Mouse (Mus musculus) ovary, postnatal 10 days (tissue): Measurements from ENCODE around the gene Pvr.
"Not testable (repeated sequence)": the region's sequence is repeated elsewhere in the genome, so short reads cannot be mapped to it uniquely, and the experiment has no call there.

Experiments
- DNase-seq: peaks from one replicate; pipeline ENCODE4 v3.0.0; 2022; ENCODE audit warnings: low spot score

Gene Pvr

GRCm38 (mm10) chr7:19932877-19933809 lies 12.2 kb upstream of the Pvr start:
- no peak for DNase-seq

GRCm38 (mm10) chr7:19932133-19932876 lies 11.3 kb upstream of the Pvr start:
- no peak for DNase-seq

GRCm38 (mm10) chr7:19930481-19930880 lies 9.5 kb upstream of the Pvr start:
- DNase-seq: not testable (repeated sequence)

DNA sequence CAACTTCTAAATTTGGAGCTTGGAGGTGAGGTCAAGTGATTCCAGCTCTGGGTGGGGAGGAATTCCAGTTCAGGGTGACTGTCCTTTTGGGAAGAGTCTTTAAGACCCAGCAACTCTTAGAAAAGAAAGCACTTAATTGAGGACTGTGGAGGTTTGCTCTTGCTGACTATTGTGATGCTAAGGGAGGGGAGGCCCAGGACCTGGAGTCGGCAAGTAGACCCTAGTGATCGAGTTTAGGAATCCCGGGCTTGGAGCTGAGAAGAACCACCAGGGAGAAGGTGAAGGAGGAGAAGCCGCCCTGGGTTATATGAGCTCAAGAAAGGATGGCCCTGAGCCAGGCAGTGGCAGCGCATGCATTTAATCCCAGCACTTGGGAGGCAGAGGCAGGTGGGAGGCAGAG lies 7.5 kb upstream of the Pvr start:
- no peak for DNase-seq

DNA sequence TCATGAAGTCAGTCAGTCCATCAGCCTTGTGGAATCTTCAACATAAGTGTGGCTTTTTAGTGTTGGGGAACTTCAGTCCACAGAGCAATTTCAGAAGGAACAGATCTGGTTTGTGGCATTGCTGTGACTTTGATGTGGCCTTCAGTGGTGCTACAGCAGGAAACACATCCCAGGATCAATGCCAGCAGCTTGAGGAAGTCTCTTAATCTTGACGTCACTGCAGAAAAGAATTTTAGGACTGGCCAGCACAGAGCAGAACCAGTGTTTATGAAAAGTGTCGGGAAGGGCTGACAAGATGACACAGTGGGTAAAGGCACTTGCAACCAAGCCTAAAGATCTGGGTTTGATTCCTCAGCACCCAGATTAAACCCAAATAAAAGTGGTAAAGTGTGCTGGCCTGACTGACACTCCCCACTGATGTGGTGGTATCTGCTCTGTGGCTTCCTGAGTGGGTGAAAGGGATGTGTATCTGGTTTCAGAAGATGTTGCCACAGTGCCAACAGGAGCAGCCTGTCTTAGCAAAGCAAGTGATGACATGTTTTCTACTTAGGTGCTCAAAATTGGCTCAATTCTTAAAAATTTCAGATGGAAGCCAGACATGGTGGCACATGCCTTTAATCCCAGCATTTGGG lies 6.0 kb upstream of the Pvr start:
- DNase-seq: no peak

- DNase-seq: no peak
Observed at GRCm38 (mm10) chr7:19925376-19925775, 4.4 kb upstream of the Pvr start.

DNA sequence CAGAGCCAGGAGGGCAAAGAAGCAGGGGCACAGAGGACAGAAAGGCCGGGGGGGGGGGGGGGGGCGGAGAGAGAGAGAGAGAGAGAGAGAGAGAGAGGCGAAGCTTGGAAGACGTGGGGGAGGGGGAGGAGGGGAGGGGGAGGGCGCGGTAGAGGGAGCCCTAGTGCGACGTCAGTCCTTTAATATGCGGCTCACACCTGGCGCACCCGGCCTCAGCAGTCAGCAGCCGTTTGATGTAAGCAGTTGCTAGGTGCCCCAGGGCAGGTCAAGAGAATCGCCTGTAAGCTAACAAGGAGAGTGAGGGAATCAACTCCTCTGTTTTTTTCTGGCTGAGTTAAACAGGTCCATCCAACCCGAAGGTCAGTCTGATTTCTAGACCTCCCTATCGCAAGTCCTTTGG lies 2.8 kb upstream of the Pvr start:
- no peak for DNase-seq

DNA sequence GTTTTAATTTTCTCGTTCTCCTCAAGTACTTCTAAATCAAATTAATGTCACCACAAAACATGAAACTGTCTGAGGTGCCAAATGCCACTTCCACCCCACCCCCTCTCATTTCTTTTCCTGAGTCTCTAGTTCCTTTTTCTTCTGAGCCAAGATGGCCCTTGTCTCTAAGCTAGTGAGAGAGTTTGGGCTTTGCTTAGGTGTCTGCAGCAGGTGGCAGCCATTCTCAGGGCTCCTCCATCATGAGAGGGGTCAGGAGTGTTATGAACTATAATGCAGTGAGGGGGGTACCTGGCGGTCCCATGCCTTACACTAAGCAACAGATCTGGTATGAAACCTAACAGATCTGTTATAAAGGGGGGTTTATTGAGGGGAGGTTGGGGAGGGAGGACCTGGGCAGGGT lies 2.4 kb upstream of the Pvr start:
- no peak for DNase-seq

- no peak for DNase-seq
Observed at GRCm38 (mm10) chr7:19920166-19920505, 824 bp downstream of the Pvr start.

DNA sequence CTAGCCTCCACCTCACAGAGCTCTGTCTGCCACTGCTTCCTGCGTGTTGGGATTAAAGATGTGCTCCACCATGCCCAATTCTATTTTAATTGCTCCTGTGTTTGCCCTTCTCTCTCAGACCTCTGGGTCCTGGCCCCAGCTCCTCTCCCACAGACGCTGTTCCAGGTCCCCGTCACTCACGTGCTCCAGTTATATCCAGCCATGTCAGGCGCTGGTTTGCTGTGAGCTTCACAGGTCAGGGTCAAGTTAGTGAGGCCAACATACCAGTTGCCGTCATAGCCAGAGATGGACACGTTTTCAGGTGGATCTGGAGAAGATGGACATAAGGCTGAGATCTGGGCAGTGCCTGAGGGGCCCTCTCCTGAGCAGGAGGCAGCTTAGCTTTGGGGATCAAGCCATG lies 6.4 kb downstream of the Pvr start:
- no peak for DNase-seq

DNA sequence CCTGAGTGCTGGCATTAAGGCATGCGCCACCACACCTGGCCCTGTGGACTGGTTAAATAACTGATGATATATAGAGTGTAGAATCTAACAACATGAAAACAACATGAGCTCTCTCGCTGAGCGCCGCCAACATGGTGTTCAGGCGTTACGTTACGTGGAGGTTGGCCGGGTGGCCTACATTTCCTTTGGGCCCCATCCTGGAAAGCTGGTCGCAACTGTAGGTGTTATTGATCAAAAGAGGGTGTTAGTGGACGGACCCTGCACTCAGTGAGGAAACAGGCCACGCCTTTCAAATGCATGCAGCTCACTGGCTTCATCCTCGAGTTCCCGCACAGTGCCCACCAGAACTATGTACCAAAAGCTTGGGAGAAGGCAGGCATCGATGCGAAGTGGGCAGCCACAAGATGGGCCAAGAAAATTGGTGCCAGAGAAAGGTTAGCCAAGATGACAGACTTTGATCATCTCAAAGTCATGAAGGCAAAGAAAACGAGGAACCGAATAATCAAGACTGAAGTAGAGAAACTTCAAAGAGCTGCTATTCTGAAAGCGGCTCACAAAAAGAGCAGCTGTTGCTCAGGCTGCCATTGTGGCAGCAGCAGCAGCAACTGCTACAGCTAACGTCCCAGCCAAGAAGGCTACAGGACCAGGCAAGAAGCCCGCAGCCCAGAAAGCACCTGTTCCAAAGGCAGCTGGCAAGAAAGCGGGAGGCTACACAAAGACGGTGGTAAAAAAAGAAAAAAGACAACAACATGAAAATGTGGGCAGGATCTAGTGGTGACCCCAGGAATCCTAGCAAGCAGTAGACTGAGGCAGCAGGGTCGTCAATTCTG lies 9.1 kb downstream of the Pvr start:
- no peak for DNase-seq

GRCm38 (mm10) chr7:19911292-19911658 lies 9.7 kb downstream of the Pvr start:
- no peak for DNase-seq

DNA sequence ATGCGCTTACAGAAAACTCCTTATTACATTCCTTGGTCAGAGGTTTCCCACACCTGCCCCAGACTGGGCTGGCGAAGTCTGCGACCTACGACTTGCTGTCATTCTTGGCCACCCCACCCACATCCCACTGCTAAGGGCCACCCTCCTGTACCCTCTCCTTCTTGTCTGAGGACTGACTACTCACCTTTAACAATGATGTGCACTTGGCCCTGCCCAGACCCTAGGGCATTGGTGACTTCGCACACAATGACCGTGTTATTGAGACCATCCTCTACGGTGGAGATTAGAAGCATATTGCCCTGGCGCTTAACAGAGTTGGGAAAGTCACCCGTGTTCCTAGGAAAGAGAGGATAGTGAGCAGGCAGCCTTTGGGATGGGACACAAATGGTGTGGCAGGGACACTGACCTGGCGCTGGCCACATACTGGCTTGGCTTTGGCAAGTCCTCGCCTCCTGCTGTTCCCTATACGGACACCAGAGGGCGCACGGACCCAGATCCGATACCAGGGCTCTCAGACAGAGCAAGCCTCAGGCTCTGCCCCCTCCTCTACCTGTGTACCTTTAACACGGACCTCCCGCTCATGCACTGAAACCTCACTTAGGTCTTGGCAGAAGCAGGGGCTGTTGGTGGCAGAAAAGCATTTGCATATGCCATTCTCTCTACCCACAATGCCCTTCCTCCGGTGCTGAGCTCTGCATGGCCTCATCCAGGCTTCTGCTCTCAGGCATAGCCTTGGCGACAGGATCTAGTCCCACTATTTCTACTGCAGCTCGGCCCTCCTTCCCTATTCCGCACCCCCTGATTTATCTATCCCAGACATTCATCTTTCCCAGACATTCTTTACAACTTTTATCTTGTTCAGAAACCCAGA lies 10.3 kb downstream of the Pvr start:
- peak; percentile 49 for DNase-seq

DNA sequence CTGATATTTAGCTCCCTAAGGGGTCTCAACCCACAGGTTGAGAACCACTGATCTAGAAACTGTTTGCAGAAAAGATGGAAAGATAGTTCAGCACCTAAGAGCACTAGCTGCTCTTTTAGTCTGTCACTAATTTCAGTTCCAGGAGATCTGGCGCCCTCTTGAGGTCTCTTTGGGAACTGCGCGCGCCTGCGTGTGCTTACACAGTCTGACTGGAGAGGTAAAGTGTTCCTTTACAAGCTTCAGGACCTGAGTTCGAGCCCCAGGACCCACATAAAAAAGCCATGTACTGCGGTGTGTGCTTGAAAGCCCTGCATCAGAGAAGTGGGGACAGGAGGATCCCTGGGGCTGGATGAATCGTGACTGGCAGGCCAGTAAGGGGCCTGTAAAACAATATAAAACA lies 31.1 kb downstream of the Pvr start:
- DNase-seq: no peak

GRCm38 (mm10) chr7:19887849-19888248 lies 33.1 kb downstream of the Pvr start, which contains the start of gene Ceacam19:
TSS of gene Ceacam19 (minus strand) at chr7:19887965.
- no peak for DNase-seq

DNA sequence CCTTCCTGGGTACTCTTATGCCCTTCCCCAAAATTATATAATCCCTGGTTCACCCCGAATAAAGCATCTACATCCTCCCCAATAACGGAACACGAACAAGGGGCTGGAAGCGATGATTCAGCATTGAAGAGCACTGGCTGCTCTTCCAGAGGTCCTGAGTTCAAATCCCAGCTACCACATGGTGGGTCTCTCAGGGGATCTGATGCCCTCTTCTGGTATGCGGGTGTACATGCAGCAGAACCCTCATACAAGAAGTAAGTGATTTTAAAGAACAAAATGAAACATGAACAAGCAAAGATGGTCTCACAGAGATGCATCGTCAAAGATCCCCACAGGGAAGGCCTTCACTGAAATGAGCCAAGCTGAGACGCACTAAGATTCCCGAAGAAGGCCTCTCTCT lies 40.2 kb downstream of the Pvr start:
- DNase-seq: no peak

- DNase-seq: no peak
Observed at GRCm38 (mm10) chr7:19876781-19877425, 44.1 kb downstream of the Pvr start.

- DNase-seq: no peak
Observed at GRCm38 (mm10) chr7:19875948-19876682, 44.8 kb downstream of the Pvr start.

- no peak for DNase-seq
Observed at GRCm38 (mm10) chr7:19871943-19872601, 48.9 kb downstream of the Pvr start.
